Mouse (Mus musculus): ENCODE results near the gene Zbtb22. TPM values are rescaled to one million over a fixed set of nuclear protein-coding genes. Genes with fewer than 3 reads are reported as not detected.
A peak's percentile ranks its signal among the peaks of the same experiment; 100 is the strongest.

Gene Zbtb22
- polyA plus RNA-seq, 1 experiment from 2014 or later, result 25.3 TPM

DNA sequence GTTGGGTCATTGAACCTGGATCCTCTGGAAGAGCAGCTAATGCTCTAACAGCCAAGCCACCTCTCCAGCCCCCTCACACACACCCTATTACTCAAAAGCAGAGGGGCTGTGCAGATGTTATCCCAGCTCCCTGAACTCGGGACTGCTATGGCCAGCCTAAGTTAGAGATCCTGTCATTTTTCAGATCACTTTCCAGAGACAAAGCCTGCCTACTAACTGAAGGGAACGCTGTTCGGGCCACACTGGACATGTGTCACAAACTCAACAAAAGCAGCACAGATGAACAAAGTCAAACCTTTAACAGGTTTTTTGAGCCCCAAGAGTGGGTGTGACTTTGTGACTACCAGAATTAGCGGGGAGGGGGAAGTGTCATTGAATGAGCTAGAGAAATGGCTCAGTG is 37.2 kb downstream of the Zbtb22 start:
- peak overlapping the region; percentile 22; the same call in 1 of the 2 replicates for H3K4me2 ChIP-seq (replicated peaks)
- H3K36me3 ChIP-seq, result peaks cover 44% of the 10 kb centered on the region
- WGBS, result 88% methylated on average over 4 of the region's 4 CpGs
- no peak for ATAC-seq (ENCODE audit: low FRiP score, low read depth)
- H3K27ac ChIP-seq (replicated peaks), result no peak overlapping the region
- H3K9me3 ChIP-seq, result no peaks in the 10 kb centered on the region
- no peaks in the 10 kb centered on the region for H3K27me3 ChIP-seq
- no peak overlapping the region for H3K9ac ChIP-seq (replicated peaks)
- H3K4me1 ChIP-seq, result peaks cover 63% of the 10 kb centered on the region
- 0 out of 2 replicates have a peak overlapping the region, but pooled peaks have one; percentile 10 for H3K4me3 ChIP-seq

DNA sequence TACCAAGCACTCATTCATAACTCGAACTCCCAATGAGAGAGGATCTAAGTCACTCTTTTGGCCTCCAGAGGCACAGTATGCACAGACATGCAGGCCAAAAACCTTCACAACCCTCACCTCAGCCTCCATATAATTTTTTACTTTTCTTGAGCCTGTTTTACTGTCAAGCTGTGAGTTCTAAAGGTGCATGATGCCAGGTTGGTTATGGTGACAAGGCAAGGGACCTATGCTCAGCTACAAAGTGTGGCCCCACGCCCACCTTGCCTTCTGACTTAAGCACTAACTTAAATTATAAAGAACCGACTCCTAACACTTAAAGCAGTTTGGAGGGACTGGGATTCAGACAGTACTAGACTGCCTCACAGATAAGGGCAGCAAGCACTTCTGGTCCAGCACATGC is 37.6 kb downstream of the Zbtb22 start:
- H3K4me3 ChIP-seq, result no peak overlapping the region
- H3K9ac ChIP-seq (replicated peaks), result no peak overlapping the region

DNA sequence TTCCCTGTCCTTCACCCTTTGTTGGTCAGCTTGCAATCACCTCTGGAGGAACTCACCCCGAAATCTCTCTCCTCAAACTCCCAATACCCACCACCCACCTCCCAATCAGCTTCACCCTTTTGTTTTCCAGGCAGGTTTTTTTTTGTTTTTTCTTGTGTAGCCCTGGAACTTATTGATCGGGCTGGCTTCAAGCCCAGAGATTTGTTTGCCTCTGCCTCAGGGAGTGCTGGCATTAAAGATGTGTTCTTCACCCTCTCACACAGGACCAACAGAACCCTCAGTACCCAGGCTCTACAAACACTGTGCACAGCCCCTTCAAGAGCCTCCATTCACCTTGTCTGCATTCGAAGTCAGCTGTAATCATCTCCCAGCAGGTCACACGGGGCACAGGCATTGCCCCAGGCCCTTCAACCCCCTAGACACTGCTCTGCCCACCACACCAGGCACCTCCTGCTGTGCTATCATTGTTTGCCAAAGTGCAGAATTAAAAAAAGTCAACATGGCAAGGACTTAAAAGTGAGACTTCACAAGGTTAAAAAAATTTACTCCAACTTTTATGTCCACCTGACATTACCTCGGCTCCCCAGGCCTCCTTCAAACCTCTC is 38.4 kb downstream of the Zbtb22 start:
- Histone ChIP-seq H3K9ac (replicated peaks) (peak overlapping the region; percentile 99), H3K27me3 (no peaks in the 10 kb centered on the region), H3K36me3 (peaks cover 44% of the 10 kb centered on the region), H3K4me3 (peak overlapping the region; percentile 91), H3K27ac (replicated peaks) (0 out of 2 replicates have a peak overlapping the region, but pooled peaks have one; percentile 86), H3K4me2 (replicated peaks) (peak overlapping the region; percentile 96), H3K9me3 (no peaks in the 10 kb centered on the region), H3K4me1 (peaks cover 63% of the 10 kb centered on the region)
- WGBS, result 44% methylated on average over 5 of the region's 5 CpGs
- no peak for ATAC-seq (ENCODE audit: low FRiP score, low read depth)

More for the DNA sequence above, 37.6 kb downstream of the Zbtb22 start:
- no peak overlapping the region; the same call in 1 of the 2 replicates for H3K4me2 ChIP-seq (replicated peaks)
- 84% methylated on average over 3 of the region's 3 CpGs for WGBS
- H3K36me3 ChIP-seq, result peaks cover 44% of the 10 kb centered on the region
- no peaks in the 10 kb centered on the region for H3K9me3 ChIP-seq
- no peak for ATAC-seq (ENCODE audit: low FRiP score, low read depth)
- H3K27ac ChIP-seq (replicated peaks), result no peak overlapping the region
- H3K27me3 ChIP-seq, result no peaks in the 10 kb centered on the region
- peaks cover 63% of the 10 kb centered on the region for H3K4me1 ChIP-seq

DNA sequence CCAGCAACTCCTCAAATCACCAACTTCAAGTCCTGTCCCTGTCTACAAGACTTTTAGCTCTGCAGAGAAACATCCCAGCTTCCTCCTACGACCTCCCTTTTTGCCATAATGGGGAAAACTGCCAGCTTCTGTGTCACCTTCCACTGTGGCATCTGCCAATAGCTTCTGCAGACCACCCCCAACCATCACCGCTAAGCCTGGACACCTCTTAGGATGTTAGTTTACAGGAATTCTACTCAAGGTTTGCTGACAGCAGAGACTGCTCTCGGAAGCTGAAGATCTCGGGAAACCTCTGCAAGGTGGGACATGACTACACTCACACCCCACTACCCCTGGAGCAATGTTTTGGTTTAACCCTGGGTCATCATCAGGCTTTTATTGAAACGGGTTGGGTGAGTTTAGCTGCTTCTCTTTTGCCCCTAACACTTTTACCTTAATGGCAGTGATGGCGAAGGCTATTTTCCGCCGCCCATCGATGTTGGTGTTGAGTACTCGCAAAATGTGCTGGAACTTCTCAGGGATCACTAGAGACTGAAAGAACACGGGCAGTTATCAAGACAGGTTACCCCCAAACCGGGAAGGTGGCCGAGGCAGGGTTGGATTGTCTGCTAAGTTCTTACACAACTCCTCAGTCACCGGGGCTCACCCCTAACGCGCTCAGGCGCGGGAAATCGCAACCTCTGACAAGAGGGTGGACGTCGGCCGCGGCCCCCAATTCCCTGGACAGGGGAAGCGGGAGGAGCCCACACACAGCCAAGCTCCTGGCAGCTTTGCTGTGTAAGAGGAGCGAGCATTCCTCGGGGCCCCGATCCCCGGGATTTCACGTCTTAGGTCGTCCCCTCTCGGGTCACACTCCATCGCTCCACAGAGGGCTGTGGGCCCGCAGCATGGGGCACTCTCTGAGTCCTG is 39.2 kb downstream of the Zbtb22 start:
- peak overlapping the region; percentile 96 for H3K4me2 ChIP-seq (replicated peaks)
- H3K9ac ChIP-seq (replicated peaks), result peak overlapping the region; percentile 99
- peaks cover 44% of the 10 kb centered on the region for H3K36me3 ChIP-seq
- H3K9me3 ChIP-seq, result no peaks in the 10 kb centered on the region
- ATAC-seq (ENCODE audit: low FRiP score, low read depth), result no peak; the same call in 1 of the 2 replicates
- H3K27me3 ChIP-seq, result no peaks in the 10 kb centered on the region
- H3K27ac ChIP-seq (replicated peaks), result peak overlapping the region; percentile 86
- 2% methylated on average over 33 of the region's 33 CpGs for WGBS
- H3K4me1 ChIP-seq, result peaks cover 58% of the 10 kb centered on the region
- peak overlapping the region; percentile 91 for H3K4me3 ChIP-seq

DNA sequence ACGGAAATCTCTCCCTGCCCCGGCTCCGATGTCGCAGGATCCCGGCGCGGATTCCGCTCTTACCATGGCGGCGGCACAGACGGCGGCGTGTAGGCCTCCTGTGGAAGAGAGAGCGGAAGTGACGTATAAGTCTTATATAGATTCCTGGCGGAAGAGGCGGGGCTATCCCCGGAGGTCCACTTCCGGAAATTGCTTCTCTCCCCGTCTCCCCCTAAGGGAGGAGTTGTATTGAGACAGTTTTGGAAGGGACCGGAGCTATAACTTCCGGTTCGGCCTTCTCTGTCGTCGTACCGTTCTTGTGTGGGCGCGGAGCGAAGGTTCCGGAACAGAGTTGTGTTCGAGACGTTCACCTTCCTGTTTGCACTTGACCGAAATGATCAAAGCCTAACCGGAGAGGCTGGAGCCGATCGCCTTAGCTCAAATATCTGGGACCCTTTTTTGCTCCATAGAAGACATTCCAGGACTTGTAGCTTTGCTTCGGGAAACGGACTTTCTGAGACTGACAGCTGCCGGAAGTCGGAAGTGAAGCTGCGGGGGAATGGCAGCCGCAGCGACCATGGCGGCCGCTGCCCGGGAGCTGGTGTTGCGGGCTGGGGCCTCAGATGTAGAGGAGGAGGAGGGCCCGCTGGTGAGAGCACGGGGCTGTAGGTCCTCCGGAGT is 40.0 kb downstream of the Zbtb22 start, which contains the start of the genes Vps52 and Rps18:
TSS of gene Vps52 (plus strand) at position 258 of the 660 bp plus-strand sequence.
TSS of gene Rps18 (minus strand) at position 447 of the 660 bp plus-strand sequence.
- Histone ChIP-seq H3K9me3 (no peaks in the 10 kb centered on the region), H3K4me1 (peaks cover 50% of the 10 kb centered on the region), H3K36me3 (peaks cover 50% of the 10 kb centered on the region), H3K27ac (replicated peaks) (peak within 1 kb of the TSS; percentile 90), H3K27me3 (no peaks in the 10 kb centered on the region), H3K9ac (replicated peaks) (peak within 1 kb of the TSS; percentile 99), H3K4me2 (replicated peaks) (peak within 1 kb of the TSS; percentile 96), H3K4me3 (peak within 1 kb of the TSS; percentile 91)
- WGBS, result under 1% methylated on average over 50 of the region's 50 CpGs
- ATAC-seq (ENCODE audit: low FRiP score, low read depth), result peak; percentile 81

DNA sequence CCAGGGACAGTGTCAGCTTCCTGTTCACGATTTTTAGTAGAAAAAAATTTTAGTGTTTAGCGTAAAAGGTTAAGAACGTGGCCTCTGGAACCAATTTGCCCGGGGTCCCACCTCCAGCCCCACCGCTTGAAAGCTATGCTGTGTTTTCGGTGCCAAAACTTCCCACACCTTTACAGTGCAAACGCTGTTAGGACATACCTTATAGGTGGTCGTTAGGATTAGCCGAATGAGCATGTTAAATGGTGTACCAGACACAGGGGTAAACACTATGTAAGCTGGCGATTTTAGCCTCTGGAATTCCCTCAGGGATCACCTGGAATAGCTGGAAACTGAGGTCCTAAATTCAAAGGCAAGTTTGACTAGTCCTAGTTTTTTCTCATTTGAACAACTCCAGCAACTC is 40.6 kb downstream of the Zbtb22 start:
- H3K4me3 ChIP-seq, result peak overlapping the region; percentile 91
- ATAC-seq (ENCODE audit: low FRiP score, low read depth), result 0 out of 2 replicates have a peak, but pooled peaks have one; percentile 5
- H3K27ac ChIP-seq (replicated peaks), result peak overlapping the region; percentile 90
- H3K9me3 ChIP-seq, result no peaks in the 10 kb centered on the region
- peaks cover 44% of the 10 kb centered on the region for H3K4me1 ChIP-seq
- H3K4me2 ChIP-seq (replicated peaks), result peak overlapping the region; percentile 68
- H3K36me3 ChIP-seq, result peaks cover 57% of the 10 kb centered on the region
- H3K27me3 ChIP-seq, result no peaks in the 10 kb centered on the region
- 7% methylated on average over 10 of the region's 10 CpGs for WGBS
- peak overlapping the region; percentile 68 for H3K9ac ChIP-seq (replicated peaks)

DNA sequence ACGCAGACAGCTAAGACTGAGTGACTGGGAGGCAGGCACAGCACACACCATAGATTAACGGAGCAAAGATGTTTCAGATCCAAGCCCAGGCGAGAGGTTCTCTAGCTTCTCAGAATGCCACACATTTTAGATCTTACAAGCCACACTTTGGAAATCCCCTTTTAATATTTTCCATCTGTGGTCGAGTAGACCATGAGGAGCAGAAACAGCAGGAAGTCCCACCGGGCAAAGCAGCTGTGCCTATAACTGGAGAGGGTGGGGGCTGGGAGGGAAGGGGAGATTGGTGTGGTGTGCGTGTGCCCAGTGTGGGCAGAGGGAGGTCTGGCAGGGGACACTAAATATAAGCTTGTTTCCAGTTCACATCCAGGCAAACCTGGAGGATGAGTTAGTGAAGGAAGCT is 41.8 kb downstream of the Zbtb22 start:
- no peak overlapping the region for H3K4me3 ChIP-seq
- no peak for ATAC-seq (ENCODE audit: low FRiP score, low read depth)
- H3K36me3 ChIP-seq, result peaks cover 61% of the 10 kb centered on the region

DNA sequence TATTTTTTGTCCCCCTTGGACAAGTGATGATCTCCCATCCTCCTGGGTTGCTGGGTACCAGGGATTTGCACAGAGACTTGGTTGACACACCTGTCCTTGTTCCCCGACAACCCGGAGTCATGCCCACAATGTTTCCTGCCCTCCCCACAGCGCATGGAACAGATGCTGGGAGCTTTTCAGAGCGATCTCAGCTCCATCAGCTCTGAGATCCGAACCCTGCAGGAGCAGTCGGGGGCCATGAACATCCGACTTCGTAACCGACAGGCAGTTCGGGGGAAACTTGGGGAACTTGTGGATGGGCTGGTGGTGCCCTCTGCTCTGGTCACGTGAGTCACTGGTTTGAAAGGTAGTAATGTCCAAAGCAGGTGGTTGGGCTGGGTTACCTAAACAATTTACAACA is 42.7 kb downstream of the Zbtb22 start:
- no peak for ATAC-seq (ENCODE audit: low FRiP score, low read depth)
- H3K9me3 ChIP-seq, result no peaks in the 10 kb centered on the region
- H3K4me3 ChIP-seq, result no peak overlapping the region
- no peak overlapping the region for H3K4me2 ChIP-seq (replicated peaks)
- peaks cover 23% of the 10 kb centered on the region for H3K4me1 ChIP-seq
- H3K36me3 ChIP-seq, result peaks cover 61% of the 10 kb centered on the region
- 97% methylated on average over 11 of the region's 11 CpGs for WGBS
- H3K27ac ChIP-seq (replicated peaks), result no peak overlapping the region
- H3K27me3 ChIP-seq, result no peaks in the 10 kb centered on the region
- no peak overlapping the region for H3K9ac ChIP-seq (replicated peaks)

More for the DNA sequence above, 41.8 kb downstream of the Zbtb22 start:
- Histone ChIP-seq H3K4me1 (peaks cover 32% of the 10 kb centered on the region), H3K4me2 (replicated peaks) (no peak overlapping the region), H3K9me3 (no peaks in the 10 kb centered on the region), H3K9ac (replicated peaks) (peak overlapping the region; percentile 34; the same call in 1 of the 2 replicates), H3K27ac (replicated peaks) (no peak overlapping the region), H3K27me3 (no peaks in the 10 kb centered on the region)
- 80% methylated on average over 6 of the region's 6 CpGs for WGBS

DNA sequence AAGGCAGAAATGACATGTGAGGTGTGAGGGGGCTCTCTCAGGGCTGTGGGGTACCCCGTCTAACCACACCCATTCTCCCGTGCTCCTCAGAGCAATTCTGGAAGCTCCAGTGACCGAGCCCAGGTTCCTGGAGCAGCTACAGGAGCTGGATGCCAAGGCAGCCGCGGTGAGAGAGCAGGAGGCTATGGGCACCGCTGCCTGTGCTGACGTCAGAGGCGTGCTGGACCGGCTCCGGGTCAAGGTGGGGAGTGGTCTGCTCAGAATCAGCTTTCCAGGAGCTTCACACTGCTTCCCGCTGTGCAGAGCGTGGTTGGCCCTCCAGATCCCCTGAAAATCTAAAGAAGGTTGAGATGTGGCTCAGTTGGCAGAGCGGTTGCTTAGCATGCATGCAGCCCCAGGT is 43.4 kb downstream of the Zbtb22 start:
- H3K4me1 ChIP-seq, result peaks cover 16% of the 10 kb centered on the region
- H3K27ac ChIP-seq (replicated peaks), result no peak overlapping the region
- 96% methylated on average over 13 of the region's 13 CpGs for WGBS
- no peaks in the 10 kb centered on the region for H3K9me3 ChIP-seq
- no peak overlapping the region for H3K4me2 ChIP-seq (replicated peaks)
- ATAC-seq (ENCODE audit: low FRiP score, low read depth), result no peak
- H3K36me3 ChIP-seq, result peaks cover 63% of the 10 kb centered on the region
- H3K9ac ChIP-seq (replicated peaks), result no peak overlapping the region
- H3K4me3 ChIP-seq, result no peak overlapping the region
- no peaks in the 10 kb centered on the region for H3K27me3 ChIP-seq

DNA sequence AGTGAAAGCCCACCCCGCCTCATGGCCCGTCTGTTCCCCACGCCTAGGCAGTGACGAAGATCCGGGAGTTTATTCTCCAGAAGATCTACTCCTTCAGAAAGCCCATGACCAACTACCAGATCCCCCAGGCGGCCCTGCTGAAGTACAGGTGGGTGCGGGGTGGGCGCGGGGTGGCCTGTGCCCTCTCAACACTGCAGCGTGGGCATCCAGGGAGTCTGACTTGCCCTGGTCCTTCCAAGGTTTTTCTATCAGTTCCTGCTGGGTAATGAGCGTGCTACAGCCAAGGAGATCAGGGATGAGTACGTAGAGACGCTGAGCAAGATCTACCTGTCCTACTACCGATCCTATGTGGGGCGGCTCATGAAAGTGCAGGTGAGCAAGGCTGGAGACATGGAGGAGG is 44.2 kb downstream of the Zbtb22 start:
- Histone ChIP-seq H3K4me1 (peaks cover 9% of the 10 kb centered on the region), H3K4me2 (replicated peaks) (no peak overlapping the region), H3K9me3 (no peaks in the 10 kb centered on the region), H3K4me3 (no peak overlapping the region), H3K36me3 (peaks cover 66% of the 10 kb centered on the region), H3K9ac (replicated peaks) (no peak overlapping the region), H3K27ac (replicated peaks) (no peak overlapping the region), H3K27me3 (no peaks in the 10 kb centered on the region)
- WGBS, result 94% methylated on average over 15 of the region's 15 CpGs
- ATAC-seq (ENCODE audit: low FRiP score, low read depth), result no peak

DNA sequence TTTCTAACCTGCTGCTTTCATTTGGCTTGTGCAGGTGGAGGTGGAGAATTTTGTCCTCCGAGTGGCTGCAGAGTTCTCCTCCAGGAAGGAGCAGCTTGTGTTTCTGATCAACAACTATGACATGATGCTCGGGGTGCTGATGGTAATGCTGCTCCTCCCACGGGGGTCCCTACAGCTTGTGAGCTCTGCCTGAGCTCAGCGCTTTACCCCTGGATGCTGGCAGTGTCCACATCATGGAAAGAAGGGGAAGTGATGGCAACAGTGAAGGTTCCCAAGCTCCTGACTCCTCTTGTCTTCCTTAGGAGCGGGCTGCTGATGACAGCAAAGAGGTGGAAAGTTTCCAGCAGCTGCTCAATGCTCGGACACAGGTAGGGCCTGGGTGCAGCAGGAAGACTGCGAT is 47.2 kb downstream of the Zbtb22 start:
- no peak overlapping the region for H3K9ac ChIP-seq (replicated peaks)
- H3K36me3 ChIP-seq, result peaks cover 85% of the 10 kb centered on the region
- WGBS, result 95% methylated on average over 7 of the region's 7 CpGs
- H3K27me3 ChIP-seq, result no peaks in the 10 kb centered on the region
- H3K4me1 ChIP-seq, result no peaks in the 10 kb centered on the region
- no peak for ATAC-seq (ENCODE audit: low FRiP score, low read depth)
- H3K9me3 ChIP-seq, result no peaks in the 10 kb centered on the region
- H3K4me3 ChIP-seq, result no peak overlapping the region
- H3K4me2 ChIP-seq (replicated peaks), result no peak overlapping the region
- H3K27ac ChIP-seq (replicated peaks), result no peak overlapping the region

Measured in midbrain, embryonic 12.5 days (tissue).